Mouse (Mus musculus): ENCODE measurements around the gene Ankrd6.

Gene Ankrd6

DNA sequence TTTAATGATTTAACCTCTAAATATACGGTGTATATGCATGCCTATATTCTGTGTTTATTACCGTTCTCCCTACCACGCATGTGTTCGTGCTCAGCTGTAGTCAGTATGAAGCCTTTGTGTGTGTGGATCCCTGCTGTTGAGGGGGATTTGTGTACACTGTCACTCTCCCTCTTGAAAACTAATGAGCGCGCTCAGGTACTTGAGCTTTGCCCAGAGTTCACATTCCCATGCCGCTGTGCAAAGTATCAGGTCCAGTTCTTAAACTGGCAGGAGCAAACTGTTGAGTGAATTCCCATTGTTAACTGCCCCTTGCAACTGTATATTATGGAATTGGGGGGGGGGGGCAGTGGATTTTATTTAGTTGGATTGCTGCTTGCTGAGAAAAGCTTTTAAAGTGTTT is 183.2 kb downstream of the Ankrd6 start:
- no peak for DNase-seq (ENCODE audit: low spot score)

DNA sequence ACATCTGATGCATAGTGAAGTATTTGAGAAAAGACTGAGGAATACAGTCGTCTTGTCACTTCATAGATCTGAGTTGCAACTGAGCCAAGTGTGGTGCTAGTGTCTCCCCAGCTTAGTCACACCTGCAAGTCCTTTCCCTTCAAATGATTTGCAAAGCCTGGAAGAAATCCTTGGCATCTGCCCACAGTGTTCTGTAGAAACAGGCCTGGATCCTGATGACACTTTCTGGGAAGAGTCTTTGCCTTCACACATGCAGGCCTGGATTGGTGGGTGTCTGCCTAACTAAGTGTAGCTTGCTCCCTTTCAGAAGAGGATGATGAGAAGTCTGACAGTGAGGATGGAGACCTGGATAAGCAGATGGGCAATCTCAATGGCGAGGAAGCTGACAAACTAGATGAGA is 193.2 kb downstream of the Ankrd6 start:
- DNase-seq (ENCODE audit: low spot score) = no peak

Measured in ovary, postnatal 14 days (tissue).